Mouse (Mus musculus): ENCODE results near the gene Stoml3. TPM values are rescaled to one million over a fixed set of nuclear protein-coding genes. Genes with fewer than 3 reads are reported as not detected.
A peak's percentile ranks its signal among the peaks of the same experiment; 100 is the strongest.

Gene Stoml3
- total RNA-seq (2021): not detected
- long read RNA-seq, experiment 1, partial matches to known transcripts: 0 of 2 reads
- long read RNA-seq, experiment 1, other reads (novel, unspliced or antisense): 1 of 2 reads
- long read RNA-seq, experiment 2: 0 reads

DNA sequence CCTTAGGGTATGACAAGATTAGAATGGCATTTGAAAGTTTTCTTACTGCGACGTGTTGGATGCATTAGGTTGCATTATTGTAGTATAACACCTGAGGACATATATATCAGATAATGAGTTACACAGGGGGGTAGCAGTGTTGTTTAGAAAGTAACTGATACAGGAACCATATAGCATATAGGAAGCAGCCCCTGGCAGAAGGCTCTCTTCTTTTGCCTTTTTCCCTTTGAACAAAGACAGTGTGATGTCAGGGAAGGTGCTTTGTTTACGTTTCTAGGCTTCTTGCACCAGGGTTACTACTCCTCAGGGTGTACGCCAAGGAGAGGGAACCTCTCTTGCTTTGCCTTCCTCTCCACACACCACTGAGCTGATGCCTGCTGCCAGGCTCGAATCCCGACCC lies at the start of gene Stoml3:
Stoml3 (plus strand) TSS at position 301 of the 400 bp plus-strand sequence.
- DNase-seq (ENCODE audit: low spot score in 2 of 2): no peak

DNA sequence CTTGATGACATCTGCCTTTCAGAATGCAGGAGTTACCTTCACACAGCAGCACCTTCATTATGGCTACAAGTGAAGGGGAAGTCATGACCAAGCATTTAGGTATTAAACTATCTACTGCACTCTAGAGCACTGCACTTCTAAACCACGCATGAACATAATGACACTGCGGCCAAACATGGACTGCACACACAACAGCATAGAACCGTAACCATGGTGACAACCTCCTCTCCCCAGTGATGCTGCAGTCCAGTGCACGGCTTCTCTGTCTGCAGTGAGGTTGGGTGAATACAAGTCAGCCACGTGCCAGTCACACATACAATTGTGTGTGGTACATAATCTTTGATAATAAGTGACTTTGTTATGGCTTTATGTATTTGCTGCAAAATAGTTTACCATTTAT lies 42.9 kb upstream of the Stoml3 start:
- DNase-seq (ENCODE audit: low spot score in 2 of 2): no peak

- DNase-seq (ENCODE audit: low spot score in 2 of 2): no peak
Measured at GRCm38 (mm10) chr3:53446801-53447200, 41.7 kb upstream of the Stoml3 start.

GRCm38 (mm10) chr3:53448208-53448607 lies 40.2 kb upstream of the Stoml3 start:
- peak; percentile 37 to 44 for DNase-seq (ENCODE audit: low spot score in 2 of 2)

DNA sequence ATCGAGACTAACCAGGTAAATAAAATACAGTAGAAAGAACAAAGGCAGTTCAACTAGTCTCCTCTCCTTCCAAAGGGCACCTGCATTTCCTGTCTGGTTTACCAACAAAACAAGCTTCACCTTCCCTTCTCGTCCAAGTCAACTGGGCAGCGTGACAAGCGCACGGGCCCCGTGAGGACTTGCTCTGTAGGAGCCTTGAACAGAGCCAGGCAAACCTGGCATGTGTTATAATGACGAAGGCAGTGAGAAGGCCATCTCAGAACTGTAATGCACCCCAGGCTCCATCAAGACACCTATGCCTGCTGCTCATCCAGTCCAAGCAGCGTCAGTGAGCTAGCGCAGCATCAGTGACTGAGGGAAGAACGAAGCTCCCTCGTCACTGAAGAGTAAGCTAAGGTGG lies 37.8 kb upstream of the Stoml3 start:
- DNase-seq (ENCODE audit: low spot score in 2 of 2): no peak

DNA sequence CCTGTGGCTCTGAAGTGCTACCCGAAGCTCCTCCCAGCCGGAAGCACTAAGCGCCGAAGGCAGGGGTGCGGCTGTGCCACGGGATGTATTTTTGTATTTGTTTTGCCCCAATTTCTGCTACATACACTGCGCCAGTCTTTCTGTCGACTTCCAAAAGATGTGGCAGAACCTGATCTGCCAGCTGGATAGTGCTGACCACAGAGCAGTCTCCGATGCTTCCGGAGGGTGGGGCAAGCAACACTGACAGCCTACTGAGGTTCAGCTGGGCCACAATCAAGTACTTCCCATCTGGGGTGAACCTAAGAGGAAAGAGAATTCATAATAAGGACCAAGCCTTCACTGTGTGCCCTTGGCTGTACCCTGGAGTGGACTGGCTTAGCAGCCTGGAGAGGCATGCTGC lies 36.1 kb upstream of the Stoml3 start:
- DNase-seq (ENCODE audit: low spot score in 2 of 2): no peak

GRCm38 (mm10) chr3:53453346-53453745 lies 35.1 kb upstream of the Stoml3 start:
- no peak for DNase-seq (ENCODE audit: low spot score in 2 of 2)

DNA sequence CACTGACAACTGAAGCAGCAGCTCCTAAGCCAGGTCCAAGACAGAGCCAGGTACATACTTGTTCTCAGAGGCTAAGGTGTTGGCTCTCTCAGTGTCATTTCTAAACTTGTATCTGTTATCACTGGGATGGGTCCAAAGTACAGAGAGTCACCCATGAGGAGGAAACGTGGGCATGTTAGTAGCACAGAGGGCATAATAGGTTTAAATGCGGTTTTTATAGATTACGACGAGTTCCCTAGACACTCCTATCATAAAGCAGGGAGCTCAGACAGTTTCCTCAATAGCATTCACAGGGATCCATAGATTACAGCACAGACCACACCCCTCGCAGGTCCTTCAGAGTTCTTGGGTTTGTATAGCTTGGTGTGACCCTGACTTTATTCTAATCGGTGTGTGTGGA lies 34.4 kb upstream of the Stoml3 start:
- no peak for DNase-seq (ENCODE audit: low spot score in 2 of 2)

- DNase-seq (ENCODE audit: low spot score in 2 of 2): no peak
Measured at GRCm38 (mm10) chr3:53454561-53454960, 33.9 kb upstream of the Stoml3 start.

DNA sequence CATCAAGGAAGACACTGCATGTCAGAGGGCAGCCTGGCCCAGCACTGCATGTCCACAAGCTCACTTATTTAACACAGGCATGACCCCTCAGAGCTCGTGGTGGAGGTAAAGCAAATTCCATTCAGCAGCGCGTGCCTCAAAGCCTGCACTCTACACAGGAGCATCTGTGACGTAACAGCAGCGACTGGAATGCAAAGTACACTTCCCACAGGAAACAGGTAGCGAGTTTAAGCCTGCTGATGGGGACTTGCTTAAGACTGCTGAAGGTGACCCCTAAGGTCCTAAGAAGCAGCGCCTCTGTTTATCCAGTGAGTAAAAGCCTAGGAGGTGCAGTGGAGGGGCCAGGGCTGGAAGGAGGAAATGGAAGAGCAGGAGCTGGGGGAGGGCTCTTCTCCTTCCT lies 33.5 kb upstream of the Stoml3 start:
- DNase-seq (ENCODE audit: low spot score in 2 of 2): no peak

DNA sequence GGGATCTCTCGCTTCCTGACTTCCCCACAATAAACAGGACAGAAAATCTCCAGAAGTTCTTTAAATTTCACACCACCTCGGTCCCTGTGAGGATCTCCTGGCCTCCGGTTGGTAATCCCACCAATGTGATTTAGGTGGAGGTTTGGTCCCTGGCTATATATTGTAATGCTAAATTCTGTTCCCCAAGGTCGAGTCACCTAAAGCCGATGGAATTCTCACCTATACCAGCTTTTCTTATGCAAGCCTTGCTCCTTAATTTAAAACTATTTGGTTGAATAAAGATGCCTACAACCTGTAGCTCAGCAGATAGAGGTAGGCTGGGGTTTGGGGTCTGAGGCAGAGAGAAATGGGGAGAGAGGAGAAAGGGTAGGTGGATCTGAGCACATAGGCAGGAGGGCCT lies 30.7 kb upstream of the Stoml3 start:
- DNase-seq (ENCODE audit: low spot score in 2 of 2): no peak

DNA sequence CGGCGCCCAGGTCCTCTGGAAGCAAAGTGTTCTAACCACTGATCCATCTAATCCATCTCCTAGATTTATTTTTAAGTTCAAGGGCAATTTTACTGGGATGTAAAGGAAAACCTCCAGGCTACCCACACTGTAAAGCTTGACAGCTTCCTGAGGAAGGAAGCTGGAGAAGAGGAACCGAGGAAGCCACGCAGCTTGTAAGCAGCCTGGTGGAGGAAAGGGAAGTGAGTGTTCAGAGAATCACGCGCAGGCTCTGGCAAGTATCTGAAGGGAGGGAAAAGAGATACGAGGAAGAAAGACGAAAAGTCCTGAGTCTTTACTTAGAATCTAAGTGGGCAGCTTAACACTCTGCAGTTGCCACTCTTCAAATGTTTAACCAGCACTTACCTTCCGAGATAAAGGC lies 28.3 kb upstream of the Stoml3 start:
- DNase-seq (ENCODE audit: low spot score in 2 of 2): no peak

GRCm38 (mm10) chr3:53462701-53463045 lies 25.8 kb upstream of the Stoml3 start:
- DNase-seq (ENCODE audit: low spot score in 2 of 2): no peak

GRCm38 (mm10) chr3:53463046-53463764 lies 25.2 kb upstream of the Stoml3 start, which contains the start of the genes Nhlrc3 and Proser1:
TSS of gene Nhlrc3 (minus strand) at chr3:53463332.
TSS of gene Proser1 (plus strand) at chr3:53463666.
- DNase-seq (ENCODE audit: low spot score in 2 of 2): peak; percentile 95 to 97

- DNase-seq (ENCODE audit: low spot score in 2 of 2): no peak
Measured at GRCm38 (mm10) chr3:53463765-53464114, 24.7 kb upstream of the Stoml3 start.

- DNase-seq (ENCODE audit: low spot score in 2 of 2): no peak
Measured at GRCm38 (mm10) chr3:53464146-53464698, 24.2 kb upstream of the Stoml3 start.

DNA sequence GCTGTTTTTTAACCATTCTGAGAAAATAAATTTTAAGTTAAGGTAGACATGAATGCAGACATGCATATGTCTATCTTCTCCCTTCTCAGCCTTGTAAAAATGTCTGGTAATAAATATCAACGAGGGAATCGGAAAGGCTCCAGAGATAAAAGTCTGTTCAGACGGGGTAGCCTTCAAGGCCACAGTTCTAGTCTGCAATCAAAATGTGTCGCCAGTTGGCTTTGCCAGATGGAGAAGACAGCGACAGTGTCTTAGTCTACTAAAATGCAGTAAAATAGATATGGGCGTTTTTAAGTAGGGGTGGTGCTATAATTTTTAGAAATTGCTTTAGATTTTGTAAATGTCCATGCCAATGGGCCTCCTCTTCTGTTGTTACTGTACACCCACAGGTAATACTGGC lies 23.1 kb upstream of the Stoml3 start:
- DNase-seq (ENCODE audit: low spot score in 2 of 2): no peak

GRCm38 (mm10) chr3:53466481-53466880 lies 22.0 kb upstream of the Stoml3 start:
- no peak for DNase-seq (ENCODE audit: low spot score in 2 of 2)

DNA sequence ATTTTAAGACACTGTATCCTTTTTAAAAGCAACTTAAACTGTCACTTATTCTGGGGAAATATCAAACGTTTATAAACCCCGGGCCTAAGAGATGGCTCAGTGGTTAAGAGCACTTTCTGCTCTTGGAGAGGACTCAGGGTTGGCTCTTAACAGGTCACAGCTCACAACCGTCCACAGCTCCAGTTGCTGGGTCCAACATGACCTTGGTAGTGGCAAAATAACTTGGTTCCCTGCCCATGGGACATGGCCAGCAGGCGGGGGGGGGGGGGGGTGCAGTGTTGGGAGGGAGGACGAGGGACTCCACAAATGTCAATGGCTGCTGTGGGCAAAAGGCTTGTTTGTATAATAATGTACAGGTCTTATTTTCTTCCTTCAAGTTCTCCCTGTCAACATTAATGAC lies 21.1 kb upstream of the Stoml3 start:
- no peak for DNase-seq (ENCODE audit: low spot score in 2 of 2)

DNA sequence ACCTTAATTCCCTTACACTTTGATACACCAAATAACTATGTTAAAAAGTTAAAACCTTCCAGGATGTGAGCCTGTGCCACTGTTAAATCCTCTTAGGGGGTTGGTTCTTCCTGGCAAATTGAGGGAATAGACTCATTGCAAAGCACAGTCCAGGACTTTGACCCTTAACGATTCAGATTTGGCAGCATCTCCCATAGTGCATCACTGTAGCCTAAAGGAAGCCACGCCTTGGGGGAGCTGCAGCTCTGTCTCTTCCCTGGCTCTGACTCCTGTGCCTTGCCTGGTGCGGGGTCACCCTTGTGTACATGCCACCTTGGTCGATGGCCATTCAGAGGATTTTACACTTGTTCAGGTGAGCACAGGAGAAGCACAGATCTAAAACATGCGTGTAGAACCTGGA lies 18.8 kb upstream of the Stoml3 start:
- DNase-seq (ENCODE audit: low spot score in 2 of 2): no peak

- no peak for DNase-seq (ENCODE audit: low spot score in 2 of 2)
Measured at GRCm38 (mm10) chr3:53472061-53472460, 16.4 kb upstream of the Stoml3 start.

DNA sequence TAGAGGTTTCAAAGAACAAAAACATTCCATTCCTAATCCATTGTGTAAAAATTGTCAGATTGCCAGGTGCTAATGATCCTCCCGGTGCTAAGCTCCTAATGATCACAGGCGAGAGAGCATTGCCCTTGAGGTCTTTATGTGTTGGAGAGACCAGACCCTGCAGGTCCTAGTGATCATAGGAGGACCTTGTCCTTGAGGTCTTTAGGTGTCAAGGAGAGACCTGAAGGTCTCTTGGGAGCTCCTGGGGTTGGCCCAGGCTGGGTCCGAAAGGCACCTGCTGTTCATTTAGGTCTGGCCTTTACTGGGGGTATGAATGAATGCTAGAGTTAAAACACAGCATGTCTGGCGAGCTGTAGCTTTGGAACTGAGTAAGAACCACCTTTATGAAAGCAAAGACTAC lies 14.3 kb upstream of the Stoml3 start:
- DNase-seq (ENCODE audit: low spot score in 2 of 2): no peak

GRCm38 (mm10) chr3:53475889-53476288 lies 12.6 kb upstream of the Stoml3 start:
- peak; percentile 23 to 33 for DNase-seq (ENCODE audit: low spot score in 2 of 2)

Measured in left cerebral cortex, adult 18-20 months (tissue).